Mouse (Mus musculus) liver, adult 2 months (tissue): ENCODE results near the gene Irs3.

Source experiments
- CTCF ChIP-seq: fragments of 200-500 bp; IDR thresholded peaks from 2 replicates; pipeline ENCODE4 v1.5.1; 2011; ENCODE audit warnings: low read depth, low read length, control low read depth
- POLR2A ChIP-seq: fragments of 200-500 bp; IDR thresholded peaks from 2 replicates; pipeline ENCODE4 v1.6.1; 2011; ENCODE audit warnings: low read length, control low read depth; ENCODE audit not compliant: insufficient read depth; ENCODE audit errors: extremely low read depth

DNA sequence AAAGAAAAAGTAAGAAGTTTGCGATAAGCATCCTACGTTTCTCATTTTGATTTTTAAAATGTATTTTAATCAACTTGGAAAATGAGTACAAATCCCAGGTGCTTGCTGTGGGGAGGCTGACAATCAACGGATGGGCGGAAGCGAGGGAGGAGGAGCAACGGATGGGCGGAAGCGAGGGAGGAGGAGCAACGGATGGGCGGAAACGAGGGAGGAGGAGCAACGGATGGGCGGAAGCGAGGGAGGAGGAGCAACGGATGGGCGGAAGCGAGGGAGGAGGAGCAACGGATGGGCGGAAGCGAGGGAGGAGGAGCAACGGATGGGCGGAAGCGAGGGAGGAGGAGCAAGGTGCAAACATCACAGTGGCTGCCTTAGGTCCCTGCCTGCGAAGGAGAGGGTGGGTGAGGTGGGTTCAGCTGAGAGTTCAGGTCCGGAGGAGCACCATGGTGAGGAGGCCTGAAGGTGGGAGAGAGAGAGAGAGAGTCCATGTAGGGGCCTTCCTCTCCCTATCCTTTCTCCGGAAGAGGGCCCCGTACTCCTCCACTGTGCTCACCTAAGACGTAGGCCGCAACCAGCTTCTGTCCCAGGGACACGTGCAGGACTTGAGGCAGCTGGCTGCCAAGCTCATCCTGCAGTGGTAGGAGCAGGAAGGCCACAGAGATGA is 48.8 kb downstream of the Irs3 start:
- no peak for TF ChIP-seq CTCF
- no peak; the same call in 1 of the 2 replicates for TF ChIP-seq POLR2A
